Mouse (Mus musculus): ENCODE data around the gene Wasf3.

Wasf3 gene

GRCm38 (mm10) chr5:146401012-146401411, 16.2 kb downstream of the Wasf3 start:
- DNase-seq (ENCODE audit: low spot score), result peak; percentile 48

GRCm38 (mm10) chr5:146402311-146402710, 17.5 kb downstream of the Wasf3 start:
- DNase-seq (ENCODE audit: low spot score), result no peak

- no peak for DNase-seq (ENCODE audit: low spot score)
Observed at GRCm38 (mm10) chr5:146403923-146404322, 19.1 kb downstream of the Wasf3 start.

GRCm38 (mm10) chr5:146406133-146406532, 21.3 kb downstream of the Wasf3 start:
- DNase-seq (ENCODE audit: low spot score), result no peak

GRCm38 (mm10) chr5:146407791-146408190, 23.0 kb downstream of the Wasf3 start:
- no peak for DNase-seq (ENCODE audit: low spot score)

GRCm38 (mm10) chr5:146408604-146409003, 23.8 kb downstream of the Wasf3 start:
- no peak for DNase-seq (ENCODE audit: low spot score)

- no peak for DNase-seq (ENCODE audit: low spot score)
Observed at GRCm38 (mm10) chr5:146410821-146411220, 26.0 kb downstream of the Wasf3 start.

GRCm38 (mm10) chr5:146412743-146413430, 28.1 kb downstream of the Wasf3 start:
- peak; percentile 69 for DNase-seq (ENCODE audit: low spot score)

GRCm38 (mm10) chr5:146414611-146415010, 29.8 kb downstream of the Wasf3 start:
- DNase-seq (ENCODE audit: low spot score), result no peak

- DNase-seq (ENCODE audit: low spot score), result no peak
Observed at GRCm38 (mm10) chr5:146415218-146415617, 30.4 kb downstream of the Wasf3 start.

GRCm38 (mm10) chr5:146416331-146417110, 31.7 kb downstream of the Wasf3 start:
- no peak for DNase-seq (ENCODE audit: low spot score)

- DNase-seq (ENCODE audit: low spot score), result no peak
Observed at GRCm38 (mm10) chr5:146418092-146418491, 33.3 kb downstream of the Wasf3 start.

GRCm38 (mm10) chr5:146420081-146420480, 35.3 kb downstream of the Wasf3 start:
- peak; percentile 31 for DNase-seq (ENCODE audit: low spot score)

GRCm38 (mm10) chr5:146424711-146425326, 40.0 kb downstream of the Wasf3 start:
- DNase-seq (ENCODE audit: low spot score), result no peak

GRCm38 (mm10) chr5:146425656-146426055, 40.9 kb downstream of the Wasf3 start:
- DNase-seq (ENCODE audit: low spot score), result no peak

- no peak for DNase-seq (ENCODE audit: low spot score)
Observed at GRCm38 (mm10) chr5:146428109-146428508, 43.3 kb downstream of the Wasf3 start.

- DNase-seq (ENCODE audit: low spot score), result no peak
Observed at GRCm38 (mm10) chr5:146431821-146432220, 47.0 kb downstream of the Wasf3 start.

- DNase-seq (ENCODE audit: low spot score), result no peak
Observed at GRCm38 (mm10) chr5:146432476-146432875, 47.7 kb downstream of the Wasf3 start.

GRCm38 (mm10) chr5:146435316-146435715, 50.5 kb downstream of the Wasf3 start:
- no peak for DNase-seq (ENCODE audit: low spot score)

GRCm38 (mm10) chr5:146436796-146437195, 52.0 kb downstream of the Wasf3 start:
- no peak for DNase-seq (ENCODE audit: low spot score)

GRCm38 (mm10) chr5:146439152-146439781, 54.5 kb downstream of the Wasf3 start:
- DNase-seq (ENCODE audit: low spot score), result no peak

GRCm38 (mm10) chr5:146440273-146440672, 55.5 kb downstream of the Wasf3 start:
- DNase-seq (ENCODE audit: low spot score), result no peak

GRCm38 (mm10) chr5:146442767-146443166, 58.0 kb downstream of the Wasf3 start:
- no peak for DNase-seq (ENCODE audit: low spot score)

Measured in lung, postnatal 25 days (tissue).